Mouse (Mus musculus): ENCODE measurements at regions not wholly inside any gene's neighbourhood (a gene's known extent, or its start where the extent isn't known, plus 50 kb on each side); places are given as distances from the start of the nearest gene placed in this dataset.

GRCm38 (mm10) chr1:177533332-177533731 is 91.2 kb downstream of the Zbtb18 start:
- Histone ChIP-seq H3K4me2 (no peak overlapping the region), H3K4me3 (no peak overlapping the region), H3K9me3 (replicated peaks) (no peaks in the 10 kb centered on the region), H3K36me3 (no peaks in the 10 kb centered on the region), H3K9ac (no peak overlapping the region), H3K27me3 (no peaks in the 10 kb centered on the region), H3K4me1 (replicated peaks) (no peaks in the 10 kb centered on the region), H3K27ac (no peak overlapping the region)
- no peak for ATAC-seq (replicated peaks; ENCODE audit: insufficient number of reproducible peaks, insufficient read depth, low FRiP score, low read depth)
- 72% methylated on average over 2 of the region's 2 CpGs for WGBS

GRCm38 (mm10) chr1:177545031-177545735 is 103.0 kb downstream of the Zbtb18 start:
- Histone ChIP-seq H3K4me2 (no peak overlapping the region), H3K27me3 (no peaks in the 10 kb centered on the region), H3K4me3 (no peak overlapping the region), H3K36me3 (no peaks in the 10 kb centered on the region), H3K27ac (no peak overlapping the region), H3K9ac (no peak overlapping the region), H3K9me3 (replicated peaks) (no peaks in the 10 kb centered on the region), H3K4me1 (replicated peaks) (no peaks in the 10 kb centered on the region)
- WGBS, result 80% methylated on average over 15 of the region's 15 CpGs
- ATAC-seq (replicated peaks; ENCODE audit: insufficient number of reproducible peaks, insufficient read depth, low FRiP score, low read depth), result no peak

GRCm38 (mm10) chr1:177547716-177548115 is 105.6 kb downstream of the Zbtb18 start:
- WGBS, result 80% methylated on average over 6 of the region's 6 CpGs
- no peak overlapping the region for H3K9ac ChIP-seq
- ATAC-seq (replicated peaks; ENCODE audit: insufficient number of reproducible peaks, insufficient read depth, low FRiP score, low read depth), result no peak

GRCm38 (mm10) chr1:177555471-177556291 is 113.5 kb downstream of the Zbtb18 start:
- 0 out of 2 replicates have a peak overlapping the region, but pooled peaks have one; percentile 8 for H3K27ac ChIP-seq

More at GRCm38 (mm10) chr1:177547716-177548115, 105.6 kb downstream of the Zbtb18 start:
- Histone ChIP-seq H3K9me3 (replicated peaks) (no peaks in the 10 kb centered on the region), H3K4me2 (no peak overlapping the region), H3K36me3 (no peaks in the 10 kb centered on the region), H3K27ac (no peak overlapping the region), H3K4me1 (replicated peaks) (no peaks in the 10 kb centered on the region), H3K4me3 (no peak overlapping the region), H3K27me3 (no peaks in the 10 kb centered on the region)

GRCm38 (mm10) chr1:177557432-177557831 is 115.3 kb downstream of the Zbtb18 start:
- Histone ChIP-seq H3K4me3 (no peak overlapping the region), H3K27me3 (no peaks in the 10 kb centered on the region), H3K9me3 (replicated peaks) (no peaks in the 10 kb centered on the region), H3K27ac (no peak overlapping the region), H3K36me3 (no peaks in the 10 kb centered on the region), H3K4me2 (no peak overlapping the region), H3K4me1 (replicated peaks) (peaks cover 7% of the 10 kb centered on the region), H3K9ac (no peak overlapping the region)
- WGBS, result 60% methylated on average over 6 of the region's 6 CpGs
- ATAC-seq (replicated peaks; ENCODE audit: insufficient number of reproducible peaks, insufficient read depth, low FRiP score, low read depth), result no peak

More at GRCm38 (mm10) chr1:177555471-177556291, 113.5 kb downstream of the Zbtb18 start:
- H3K4me2 ChIP-seq, result peak overlapping the region; percentile 49
- WGBS, result 41% methylated on average over 15 of the region's 15 CpGs
- no peaks in the 10 kb centered on the region for H3K9me3 ChIP-seq (replicated peaks)
- no peak overlapping the region for H3K9ac ChIP-seq
- ATAC-seq (replicated peaks; ENCODE audit: insufficient number of reproducible peaks, insufficient read depth, low FRiP score, low read depth), result peak; percentile 58; the same call in 1 of the 2 replicates
- H3K4me1 ChIP-seq (replicated peaks), result peaks cover 7% of the 10 kb centered on the region
- H3K4me3 ChIP-seq, result peak overlapping the region; percentile 18
- H3K27me3 ChIP-seq, result no peaks in the 10 kb centered on the region
- no peaks in the 10 kb centered on the region for H3K36me3 ChIP-seq

GRCm38 (mm10) chr1:177557856-177558255 is 115.7 kb downstream of the Zbtb18 start:
- H3K4me1 ChIP-seq (replicated peaks), result peaks cover 7% of the 10 kb centered on the region
- ATAC-seq (replicated peaks; ENCODE audit: insufficient number of reproducible peaks, insufficient read depth, low FRiP score, low read depth), result no peak
- no peaks in the 10 kb centered on the region for H3K36me3 ChIP-seq
- no peak overlapping the region for H3K4me3 ChIP-seq
- H3K4me2 ChIP-seq, result no peak overlapping the region
- no peak overlapping the region for H3K27ac ChIP-seq
- 46% methylated on average over 4 of the region's 4 CpGs for WGBS
- H3K9me3 ChIP-seq (replicated peaks), result no peaks in the 10 kb centered on the region
- no peaks in the 10 kb centered on the region for H3K27me3 ChIP-seq
- no peak overlapping the region for H3K9ac ChIP-seq

- Histone ChIP-seq H3K27me3 (no peaks in the 10 kb centered on the region), H3K4me3 (no peak overlapping the region), H3K9ac (no peak overlapping the region), H3K4me2 (no peak overlapping the region), H3K4me1 (replicated peaks) (no peaks in the 10 kb centered on the region; the same call in 1 of the 2 replicates), H3K27ac (no peak overlapping the region), H3K9me3 (replicated peaks) (no peaks in the 10 kb centered on the region), H3K36me3 (no peaks in the 10 kb centered on the region)
- 69% methylated on average over 17 of the region's 17 CpGs for WGBS
- ATAC-seq (replicated peaks; ENCODE audit: insufficient number of reproducible peaks, insufficient read depth, low FRiP score, low read depth), result no peak
Observed at GRCm38 (mm10) chr1:177561716-177562588, 119.8 kb downstream of the Zbtb18 start.

- no peak for ATAC-seq (replicated peaks; ENCODE audit: insufficient number of reproducible peaks, insufficient read depth, low FRiP score, low read depth)
- 80% methylated on average over 5 of the region's 5 CpGs for WGBS
- H3K9me3 ChIP-seq (replicated peaks), result no peaks in the 10 kb centered on the region
- no peaks in the 10 kb centered on the region for H3K36me3 ChIP-seq
- H3K4me2 ChIP-seq, result no peak overlapping the region
- no peaks in the 10 kb centered on the region for H3K27me3 ChIP-seq
- no peak overlapping the region for H3K27ac ChIP-seq
- no peaks in the 10 kb centered on the region; the same call in 1 of the 2 replicates for H3K4me1 ChIP-seq (replicated peaks)
- H3K4me3 ChIP-seq, result no peak overlapping the region
- no peak overlapping the region for H3K9ac ChIP-seq
Observed at GRCm38 (mm10) chr1:177562589-177562912, 120.4 kb downstream of the Zbtb18 start.

- Histone ChIP-seq H3K27me3 (no peaks in the 10 kb centered on the region), H3K36me3 (no peaks in the 10 kb centered on the region), H3K9ac (no peak overlapping the region), H3K9me3 (replicated peaks) (no peaks in the 10 kb centered on the region), H3K4me3 (no peak overlapping the region), H3K27ac (no peak overlapping the region), H3K4me2 (no peak overlapping the region), H3K4me1 (replicated peaks) (no peaks in the 10 kb centered on the region; the same call in 1 of the 2 replicates)
- no peak for ATAC-seq (replicated peaks; ENCODE audit: insufficient number of reproducible peaks, insufficient read depth, low FRiP score, low read depth)
- 84% methylated on average over 3 of the region's 3 CpGs for whole genome bisulfite sequencing
Observed at GRCm38 (mm10) chr1:177565678-177566077, 123.5 kb downstream of the Zbtb18 start.

- Histone ChIP-seq H3K4me2 (no peak overlapping the region), H3K36me3 (no peaks in the 10 kb centered on the region), H3K4me1 (replicated peaks) (no peaks in the 10 kb centered on the region), H3K27ac (no peak overlapping the region), H3K9ac (no peak overlapping the region), H3K4me3 (no peak overlapping the region), H3K9me3 (replicated peaks) (no peaks in the 10 kb centered on the region), H3K27me3 (no peaks in the 10 kb centered on the region)
- no peak for ATAC-seq (replicated peaks; ENCODE audit: insufficient number of reproducible peaks, insufficient read depth, low FRiP score, low read depth)
- WGBS, result 44% methylated on average over 9 of the region's 9 CpGs
Observed at GRCm38 (mm10) chr1:177568056-177568816, 126.1 kb downstream of the Zbtb18 start.

Measured in heart, embryonic 15.5 days (tissue).